Mouse (Mus musculus) testis, adult 2 months (tissue): Measurements from ENCODE around the gene Phex.

Experiments used
- CTCF ChIP-seq: fragments of 200-500 bp; IDR thresholded peaks from 2 replicates; pipeline ENCODE4 v1.5.1; 2012; ENCODE audit warnings: low read depth, mild to moderate bottlenecking, inconsistent platforms, low read length, moderate library complexity; ENCODE audit not compliant: control insufficient read depth, insufficient read depth, insufficient replicate concordance
- POLR2A ChIP-seq: fragments of 200-500 bp; IDR thresholded peaks from 2 replicates; pipeline ENCODE4 v1.6.1; 2012; ENCODE audit warnings: low read depth, mild to moderate bottlenecking, inconsistent platforms, low read length, moderate library complexity; ENCODE audit not compliant: control insufficient read depth

- TF ChIP-seq CTCF: no peak
- no peak for TF ChIP-seq POLR2A
Observed at GRCm38 (mm10) chrX:157391241-157391640, 23.9 kb downstream of the Phex start.
